Mouse (Mus musculus) heart, postnatal 10 days (tissue): Measurements from ENCODE around the gene Men1. TPM values are rescaled to one million over a fixed set of nuclear protein-coding genes. Genes with fewer than 3 reads are reported as not detected.

Experiments used
- DNase-seq, 2 experiments: peaks; one replicate each; pipeline ENCODE4 v3.0.0; 2021
- intact Hi-C: fragments of 180-260 bp; cut with DNase I; formaldehyde crosslinking; loops from one replicate; pipeline ENCODE4 v1.15.1; 2025
- microRNA-seq, 2 experiments: library from miRNA; unstranded; fragments of <30 nt; microRNA quantifications; one replicate each; pipeline ENCODE4 v1.2.0; 2022
- total RNA-seq, 2 experiments: library from RNA; stranded (reverse); gene quantifications; 2 replicates each; pipeline ENCODE4 v1.2.3; 2021

The Men1 gene
- total RNA-seq, 2 experiments from 2014 or later = 18.6 to 21.8 TPM

GRCm38 (mm10) chr19:6385419-6385818 lies 50.6 kb downstream of the Men1 start:
- no peak for DNase-seq
- intact Hi-C loops = no loop called here

- DNase-seq = no peak
- intact Hi-C loops = no loop called here
These were observed 51.0 kb downstream of the Men1 start for GRCm38 (mm10) chr19:6385821-6386220.

GRCm38 (mm10) chr19:6386234-6386633 lies 51.5 kb downstream of the Men1 start:
- intact Hi-C loops = no loop called here
- DNase-seq = no peak

- peak; percentile 66 to 73 for DNase-seq
- intact Hi-C loops = no loop called here
These were observed 53.2 kb downstream of the Men1 start for GRCm38 (mm10) chr19:6388006-6388405.

GRCm38 (mm10) chr19:6389803-6390202 lies 55.0 kb downstream of the Men1 start:
- intact Hi-C loops = no loop called here

DNA sequence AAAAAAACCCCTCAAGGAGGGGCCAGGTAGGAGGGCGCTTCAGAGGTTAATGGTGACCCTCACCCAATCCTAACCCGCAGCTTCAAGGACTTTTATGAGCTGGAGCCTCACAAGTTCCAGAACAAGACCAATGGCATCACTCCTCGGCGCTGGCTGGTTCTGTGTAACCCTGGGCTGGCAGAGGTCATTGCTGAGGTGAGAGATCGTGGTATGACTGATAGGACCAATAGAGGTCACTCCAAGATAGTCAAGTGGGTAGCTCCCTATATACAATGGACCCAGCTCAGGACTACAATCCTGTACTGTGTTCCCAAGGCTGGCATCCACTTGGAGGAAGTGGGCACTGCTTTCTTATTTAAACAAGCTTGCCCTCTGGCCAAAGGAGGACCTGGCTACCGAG lies 55.5 kb downstream of the Men1 start:
- intact Hi-C loops = no loop called here
- DNase-seq = no peak

More at GRCm38 (mm10) chr19:6389803-6390202, 55.0 kb downstream of the Men1 start:
- DNase-seq = no peak

Small RNAs within 50 kb of the gene (microRNA-seq; reads per million reads assigned to microRNA genes)
- 0 reads per million in 2 experiments for gene Mir6989

Other genes with a start within 250 kb of the Men1 start
- gene Cdca5, start 250.0 kb upstream of the Men1 start, total RNA-seq = 1 to 10 TPM; 3.8 to 5.0 TPM
- under 1 TPM in 1 of 2 experiments, not detected in 1; 0.43 TPM for gene AC131692.1, start 240.6 kb upstream of the Men1 start, total RNA-seq
- under 1 TPM; 0.10 to 0.17 TPM for gene Naaladl1, start 229.2 kb upstream of the Men1 start, total RNA-seq
- 10 to 100 TPM; 10.2 to 13.9 TPM for gene Sac3d1, start 216.3 kb upstream of the Men1 start, total RNA-seq
- 10 to 100 TPM; 12.5 to 12.6 TPM for gene Snx15, start 206.7 kb upstream of the Men1 start, total RNA-seq
- under 1 TPM; 0.31 to 0.32 TPM for gene Batf2, start 194.0 kb upstream of the Men1 start, total RNA-seq
- 10 to 100 TPM; 60.5 to 63.5 TPM for gene Arl2, start 193.4 kb upstream of the Men1 start, total RNA-seq
- not detected for gene Majin, start 150.6 kb upstream of the Men1 start, total RNA-seq
- not detected for gene Gpha2, start 108.6 kb upstream of the Men1 start, total RNA-seq
- gene Ppp2r5b, start 99.1 kb upstream of the Men1 start, total RNA-seq = 10 to 100 TPM; 30.7 to 31.7 TPM
- 10 to 100 TPM; 17.7 to 19.0 TPM for gene Atg2a, start 93.3 kb upstream of the Men1 start, total RNA-seq
- gene Ehd1, start 58.3 kb upstream of the Men1 start, total RNA-seq = 100 to 1,000 TPM; 129 to 181 TPM
- 1 to 10 TPM; 9.6 to 9.9 TPM for gene Cdc42bpg, start 28.5 kb upstream of the Men1 start, total RNA-seq
- gene Map4k2, start 6.2 kb downstream of the Men1 start, total RNA-seq = 10 to 100 TPM; 52.3 to 52.4 TPM
- gene Sf1, start 28.7 kb downstream of the Men1 start, total RNA-seq = 100 to 1,000 TPM; 118 to 143 TPM
- gene Pygm, start 49.4 kb downstream of the Men1 start, total RNA-seq = 100 to 1,000 TPM; 622 to 693 TPM
- gene Rasgrp2, start 64.4 kb downstream of the Men1 start, total RNA-seq = 10 to 100 TPM; 50.7 to 60.2 TPM
- 1 to 10 TPM; 4.4 to 5.5 TPM for gene Nrxn2, start 83.8 kb downstream of the Men1 start, total RNA-seq
- gene Slc22a12, start 208.1 kb downstream of the Men1 start, total RNA-seq = not detected